Mouse (Mus musculus): ENCODE data around the gene Abcb8. TPM values are rescaled to one million over a fixed set of nuclear protein-coding genes. Genes with fewer than 3 reads are reported as not detected.

Gene Abcb8
- total and polyA plus RNA-seq, 3 experiments = 76.9 to 124 TPM; not detected in 1

DNA sequence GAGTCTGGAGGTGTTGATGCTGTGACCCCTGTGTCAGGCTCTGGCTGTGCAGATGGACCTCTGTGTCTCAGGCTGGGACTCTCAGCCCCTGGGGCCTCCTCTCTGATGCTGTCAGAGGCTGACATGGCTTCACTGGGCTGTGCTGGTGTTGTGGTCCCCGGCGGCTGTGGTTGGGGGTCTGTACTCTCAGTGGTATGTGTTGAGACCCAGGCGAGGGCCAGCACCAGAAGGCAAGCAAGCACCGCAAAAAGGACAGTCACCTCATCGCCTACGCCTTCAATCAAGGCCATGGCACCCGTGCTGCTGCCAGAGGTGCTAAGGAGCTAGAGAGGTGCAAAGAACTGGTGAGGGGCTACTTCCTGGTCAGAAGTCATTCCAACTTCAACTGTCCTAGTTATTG, 53.2 kb downstream of the Abcb8 start:
- no peak for DNase-seq (ENCODE audit: low read depth, low spot score)
- no peak for TF ChIP-seq ZC3H11A (IDR thresholded peaks at IDR 0.05; ENCODE audit: low read depth, low read length)
- TF ChIP-seq TCF12 (IDR thresholded peaks at IDR 0.05; ENCODE audit: low read depth, low read length) = no peak
- TF ChIP-seq CHD2 (IDR thresholded peaks at IDR 0.05; ENCODE audit: low read length) = no peak
- TF ChIP-seq ETS1 (IDR thresholded peaks at IDR 0.05; ENCODE audit: low read depth, low read length) = no peak
- no peak for TF ChIP-seq TBP (IDR thresholded peaks at IDR 0.05; ENCODE audit: low read depth, low read length)
- no peak for TF ChIP-seq POLR2AphosphoS2 (IDR thresholded peaks at IDR 0.05; ENCODE audit: low read length)
- H3K4me3 ChIP-seq (ENCODE audit: control insufficient read depth in 1 of 2, insufficient read depth in 1 of 2, low read depth in 2 of 2, low read length in 2 of 2) = peak overlapping the region in 1 of 2 experiments; percentile 66; a peak in 2 of 4 replicates
- no peaks in the 10 kb centered on the region for H3K9me3 ChIP-seq (replicated peaks; ENCODE audit: insufficient read depth, low read length)
- no peaks in the 10 kb centered on the region for H3K27me3 ChIP-seq (ENCODE audit: control insufficient read depth in 1 of 2, insufficient read depth in 2 of 2, low read length in 2 of 2)
- no peak overlapping the region for H3K27ac ChIP-seq (ENCODE audit: control insufficient read depth, low read depth, low read length)
- H3K9ac ChIP-seq (ENCODE audit: control insufficient read depth, low read depth, low read length, poor library complexity, severe bottlenecking) = no peak overlapping the region
- peaks cover 16% of the 10 kb centered on the region for H3K79me2 ChIP-seq (ENCODE audit: control insufficient read depth, insufficient read depth, low read length, poor library complexity)
- H3K4me1 ChIP-seq (ENCODE audit: control insufficient read depth in 1 of 2, insufficient read depth in 2 of 2, low read length in 2 of 2) = peaks cover 6 to 18% of the 10 kb centered on the region in 2 experiments
- H3K36me3 ChIP-seq (ENCODE audit: control insufficient read depth in 1 of 2, insufficient read depth in 2 of 2, low read length in 2 of 2) = peaks cover 0 to 24% of the 10 kb centered on the region in 2 experiments; a peak in 3 of 4 replicates

DNA sequence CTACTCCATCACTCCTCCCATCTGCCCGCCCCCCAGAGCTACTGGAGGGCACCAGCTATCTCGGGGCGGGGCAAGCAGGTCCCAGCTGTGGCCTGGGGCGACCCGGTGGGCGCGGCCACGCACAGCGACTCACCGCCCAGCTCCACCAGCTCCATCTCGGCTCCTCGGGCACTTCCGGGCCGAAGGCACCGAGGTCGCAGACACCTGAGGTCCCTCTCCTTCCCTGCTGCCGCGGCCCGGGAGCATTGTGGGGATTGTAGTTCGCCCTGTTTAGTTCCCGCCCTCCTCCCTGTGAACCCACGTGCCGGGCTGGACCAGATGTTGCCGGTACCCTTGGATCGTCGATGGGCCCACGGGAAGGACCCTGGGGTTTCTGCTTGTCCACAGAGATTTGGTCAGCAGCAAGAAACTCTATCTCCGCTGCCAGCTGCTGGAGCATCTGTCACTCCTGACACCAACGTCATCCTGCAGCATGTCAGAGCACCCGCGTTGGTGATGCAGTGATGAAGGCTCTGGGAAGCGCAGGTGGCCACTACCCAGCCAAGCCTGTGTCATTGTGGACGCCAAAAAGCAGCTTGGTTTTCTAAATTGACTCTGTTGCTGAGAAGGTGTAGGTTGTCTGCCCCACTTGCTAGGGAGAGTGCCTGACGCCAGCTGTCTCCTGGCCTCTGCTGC, 54.3 kb downstream of the Abcb8 start, which contains the start of gene Tmub1:
Tmub1 (minus strand) TSS at position 231 of the 675 bp plus-strand sequence.
- peak; percentile 97 for DNase-seq (ENCODE audit: low read depth, low spot score)
- Histone ChIP-seq H3K27ac (ENCODE audit: control insufficient read depth, low read depth, low read length) (no peak within 1 kb of the TSS), H3K27me3 (ENCODE audit: control insufficient read depth in 1 of 2, insufficient read depth in 2 of 2, low read length in 2 of 2) (no peaks in the 10 kb centered on the region), H3K9me3 (replicated peaks; ENCODE audit: insufficient read depth, low read length) (no peaks in the 10 kb centered on the region), H3K4me3 (ENCODE audit: control insufficient read depth in 1 of 2, insufficient read depth in 1 of 2, low read depth in 2 of 2, low read length in 2 of 2) (peak within 1 kb of the TSS; percentile 49 to 66), H3K79me2 (ENCODE audit: control insufficient read depth, insufficient read depth, low read length, poor library complexity) (peaks cover 27% of the 10 kb centered on the region), H3K9ac (ENCODE audit: control insufficient read depth, low read depth, low read length, poor library complexity, severe bottlenecking) (peak within 1 kb of the TSS; percentile 65), H3K36me3 (ENCODE audit: control insufficient read depth in 1 of 2, insufficient read depth in 2 of 2, low read length in 2 of 2) (peaks cover 0 to 24% of the 10 kb centered on the region in 2 experiments; a peak in 2 of 4 replicates), H3K4me1 (ENCODE audit: control insufficient read depth in 1 of 2, insufficient read depth in 2 of 2, low read length in 2 of 2) (peaks cover 6 to 18% of the 10 kb centered on the region in 2 experiments)
- TF ChIP-seq MAZ (IDR thresholded peaks at IDR 0.05; ENCODE audit: low read depth, low read length) = peak; percentile 44; the same call in 1 of the 2 replicates
- TF ChIP-seq UBTF (IDR thresholded peaks at IDR 0.05; ENCODE audit: borderline replicate concordance, insufficient read depth, low read depth, low read length) = no peak
- TF ChIP-seq MAFK (IDR thresholded peaks at IDR 0.05; ENCODE audit: borderline replicate concordance, low read depth, low read length) = no peak
- 0 out of 2 replicates have a peak, but pooled peaks have one; percentile 41 for TF ChIP-seq NRF1 (IDR thresholded peaks at IDR 0.05; ENCODE audit: insufficient read depth, low read depth, low read length, poor library complexity, severe bottlenecking)
- peak; percentile 93 for TF ChIP-seq MAX (IDR thresholded peaks at IDR 0.05; ENCODE audit: low read length)
- no peak for TF ChIP-seq USF2 (IDR thresholded peaks at IDR 0.05; ENCODE audit: borderline replicate concordance in 1 of 2, insufficient read depth in 1 of 2, low read depth in 1 of 2, low read length in 2 of 2)
- TF ChIP-seq ZNF384 (IDR thresholded peaks at IDR 0.05; ENCODE audit: low read depth, low read length) = no peak
- TF ChIP-seq POLR2AphosphoS2 (IDR thresholded peaks at IDR 0.05; ENCODE audit: low read length) = no peak
- peak; percentile 38 to 76 for TF ChIP-seq POLR2A (IDR thresholded peaks at IDR 0.05; ENCODE audit: control insufficient read depth in 1 of 2, insufficient read depth in 1 of 2, low read depth in 1 of 2, low read length in 2 of 2, poor library complexity in 1 of 2)
- TF ChIP-seq KAT2A (conservative IDR thresholded peaks at IDR 0.05; ENCODE audit: low read depth, low read length) = peak; percentile 87
- TF ChIP-seq RCOR1 (IDR thresholded peaks at IDR 0.05; ENCODE audit: low read depth, low read length) = no peak
- TF ChIP-seq POLR2AphosphoS5 (IDR thresholded peaks at IDR 0.05; ENCODE audit: borderline replicate concordance, low read depth, low read length) = no peak
- no peak for TF ChIP-seq GABPA (IDR thresholded peaks at IDR 0.05; ENCODE audit: low read depth, low read length)
- TF ChIP-seq CHD1 (IDR thresholded peaks at IDR 0.05; ENCODE audit: low read depth, low read length) = no peak
- TF ChIP-seq MEF2A (IDR thresholded peaks at IDR 0.05; ENCODE audit: extremely low read depth, insufficient replicate concordance, low read depth, low read length, poor library complexity, severe bottlenecking) = no peak
- TF ChIP-seq GATA1 (IDR thresholded peaks at IDR 0.05; ENCODE audit: low read depth, low read length) = no peak
- peak; percentile 65 for TF ChIP-seq ETS1 (IDR thresholded peaks at IDR 0.05; ENCODE audit: low read depth, low read length)
- peak; percentile 92 for TF ChIP-seq MYC (IDR thresholded peaks at IDR 0.05; ENCODE audit: low read depth, low read length)
- TF ChIP-seq ZC3H11A (IDR thresholded peaks at IDR 0.05; ENCODE audit: low read depth, low read length) = no peak
- TF ChIP-seq HCFC1 (IDR thresholded peaks at IDR 0.05; ENCODE audit: low read depth, low read length) = peak; percentile 99
- TF ChIP-seq CTCF (IDR thresholded peaks at IDR 0.05 in 2 of 3, conservative IDR thresholded peaks at IDR 0.05 in 1 of 3; ENCODE audit: control insufficient read depth in 1 of 3, insufficient read depth in 1 of 3, low read depth in 2 of 3, low read length in 3 of 3, poor library complexity in 1 of 3, severe bottlenecking in 1 of 3) = no peak
- peak; percentile 75; the same call in 1 of the 2 replicates for TF ChIP-seq E2F4 (IDR thresholded peaks at IDR 0.05; ENCODE audit: borderline replicate concordance, low read depth, low read length)
- peak; percentile 82; the same call in 1 of the 2 replicates for TF ChIP-seq BHLHE40 (IDR thresholded peaks at IDR 0.05; ENCODE audit: borderline replicate concordance, low read depth, low read length)
- no peak for TF ChIP-seq RAD21 (IDR thresholded peaks at IDR 0.05; ENCODE audit: low read depth, low read length)
- peak; percentile 99 for TF ChIP-seq MXI1 (IDR thresholded peaks at IDR 0.05; ENCODE audit: low read depth, low read length)
- no peak for TF ChIP-seq MYB (IDR thresholded peaks at IDR 0.05; ENCODE audit: low read depth, low read length)
